Mouse (Mus musculus): Measurements from ENCODE around the gene Gm28038.

GRCm38 (mm10) chr2:30247036-30247435, 33.8 kb upstream of the Gm28038 start:
- TF ChIP-seq CTCF (IDR thresholded peaks at IDR 0.05): no peak
- TF ChIP-seq EP300 (IDR thresholded peaks at IDR 0.05): no peak

Measured in lung, postnatal 0 days (tissue).